Mouse (Mus musculus): Measurements from ENCODE around the gene Lnx2. TPM values are rescaled to one million over a fixed set of nuclear protein-coding genes. Genes with fewer than 3 reads are reported as not detected.

Lnx2 gene
- total and polyA plus RNA-seq, 3 experiments, result 20.3 to 30.1 (median 22.9) TPM

GRCm38 (mm10) chr5:147076799-147077165 is 396 bp upstream of the Lnx2 start, which contains the start of gene Polr1d:
Gene Polr1d, plus strand, starts transcription at chr5:147077050.
- Histone ChIP-seq H3K36me3 (replicated peaks in 1 of 2; ENCODE audit: control insufficient read depth in 1 of 2, insufficient read depth in 1 of 2, low read length in 1 of 2) (peaks cover 12 to 33% of the 10 kb centered on the region in 2 experiments), H3K9me3 (replicated peaks; ENCODE audit: low read length) (no peaks in the 10 kb centered on the region), H3K4me2 (ENCODE audit: insufficient read depth, low read depth, poor library complexity, severe bottlenecking) (peak within 1 kb of the TSS; percentile 91), H3K4me3 (replicated peaks in 1 of 3; ENCODE audit: low read depth in 2 of 3, low read length in 2 of 3, poor library complexity in 1 of 3) (peak within 1 kb of the TSS; percentile 85 to 95 (median 94)), H3K4me1 (ENCODE audit: control insufficient read depth in 1 of 2, insufficient read depth in 2 of 2) (peaks cover 9 to 62% of the 10 kb centered on the region in 2 experiments; a peak in 3 of 4 replicates), H3K9ac (ENCODE audit: insufficient read depth, low read depth) (peak within 1 kb of the TSS; percentile 74), H3K27ac (ENCODE audit: insufficient read depth, low read depth) (peak within 1 kb of the TSS; percentile 80), H3K27me3 (replicated peaks) (no peaks in the 10 kb centered on the region), H3K79me2 (replicated peaks; ENCODE audit: control insufficient read depth, extremely low read depth, insufficient read depth, poor library complexity, severe bottlenecking) (peaks cover 84% of the 10 kb centered on the region)
- in situ Hi-C loops (cut with MboI; ENCODE audit: low pct_ligation_motif_present, low pct_unique_long_range_greater_than_20kb, low sequenced_read_pairs), result no loop called here
- dilution Hi-C loops (cut with MboI; ENCODE audit: extremely low pct_ligation_motif_present, extremely low pct_unique_long_range_greater_than_20kb, low sequenced_read_pairs), result no loop called here
- no peak for DNase-seq (ENCODE audit: extremely low read depth)
- 0 out of 2 replicates have a peak, but pooled peaks have one; percentile 12 for TF ChIP-seq ZMIZ1 (IDR thresholded peaks at IDR 0.05; ENCODE audit: low read depth, low read length)
- TF ChIP-seq SIN3A (IDR thresholded peaks at IDR 0.05; ENCODE audit: low read length), result peak; percentile 31; the same call in 1 of the 2 replicates
- TF ChIP-seq POLR2A (IDR thresholded peaks at IDR 0.05; ENCODE audit: low read depth, low read length), result no peak
- 0 out of 2 replicates have a peak, but pooled peaks have one; percentile 6 for TF ChIP-seq MYC (IDR thresholded peaks at IDR 0.05; ENCODE audit: low read depth, low read length)
- TF ChIP-seq MEF2A (IDR thresholded peaks at IDR 0.05; ENCODE audit: borderline replicate concordance, low read depth, low read length), result no peak
- no peak for TF ChIP-seq CTCF (conservative IDR thresholded peaks at IDR 0.05 in 1 of 2, IDR thresholded peaks at IDR 0.05 in 1 of 2; ENCODE audit: low read depth in 2 of 2, low read length in 2 of 2)
- no peak for TF ChIP-seq MAZ (IDR thresholded peaks at IDR 0.05; ENCODE audit: low read depth, low read length)

- H3K27me3 ChIP-seq (replicated peaks), result no peaks in the 10 kb centered on the region
- TF ChIP-seq MXI1 (IDR thresholded peaks at IDR 0.05; ENCODE audit: low read depth, low read length), result 0 out of 2 replicates have a peak, but pooled peaks have one; percentile 29
- no peak for TF ChIP-seq PAX5 (IDR thresholded peaks at IDR 0.05; ENCODE audit: low read length)
- TF ChIP-seq SIN3A (IDR thresholded peaks at IDR 0.05; ENCODE audit: low read length), result no peak
- no peak; the same call in 1 of the 2 replicates for TF ChIP-seq CHD1 (IDR thresholded peaks at IDR 0.05; ENCODE audit: low read depth, low read length)
- TF ChIP-seq ZNF384 (IDR thresholded peaks at IDR 0.05; ENCODE audit: low read depth, low read length), result peak; percentile 87
- TF ChIP-seq GABPA (IDR thresholded peaks at IDR 0.05; ENCODE audit: insufficient replicate concordance, low read depth, low read length), result no peak
- H3K9me3 ChIP-seq (replicated peaks; ENCODE audit: low read length), result no peaks in the 10 kb centered on the region
- no peak for DNase-seq (ENCODE audit: extremely low read depth)
- dilution Hi-C loops (cut with MboI; ENCODE audit: extremely low pct_ligation_motif_present, extremely low pct_unique_long_range_greater_than_20kb, low sequenced_read_pairs), result no loop called here
- peak overlapping the region; percentile 71 for H3K9ac ChIP-seq (ENCODE audit: insufficient read depth, low read depth)
- peak overlapping the region; percentile 85 to 94 (median 87) for H3K4me3 ChIP-seq (replicated peaks in 1 of 3; ENCODE audit: low read depth in 2 of 3, low read length in 2 of 3, poor library complexity in 1 of 3)
- peak overlapping the region; percentile 91 for H3K4me2 ChIP-seq (ENCODE audit: insufficient read depth, low read depth, poor library complexity, severe bottlenecking)
- in situ Hi-C loops (cut with MboI; ENCODE audit: low pct_ligation_motif_present, low pct_unique_long_range_greater_than_20kb, low sequenced_read_pairs), result no loop called here
- peaks cover 74% of the 10 kb centered on the region for H3K79me2 ChIP-seq (replicated peaks; ENCODE audit: control insufficient read depth, extremely low read depth, insufficient read depth, poor library complexity, severe bottlenecking)
- peaks cover 7 to 20% of the 10 kb centered on the region in 2 experiments for H3K36me3 ChIP-seq (replicated peaks in 1 of 2; ENCODE audit: control insufficient read depth in 1 of 2, insufficient read depth in 1 of 2, low read length in 1 of 2)
- H3K4me1 ChIP-seq (ENCODE audit: control insufficient read depth in 1 of 2, insufficient read depth in 2 of 2), result peaks cover 9 to 59% of the 10 kb centered on the region in 2 experiments; a peak in 3 of 4 replicates
- H3K27ac ChIP-seq (ENCODE audit: insufficient read depth, low read depth), result peak overlapping the region; percentile 70; the same call in 1 of the 2 replicates
Observed at GRCm38 (mm10) chr5:147075103-147076025, 1.0 kb downstream of the Lnx2 start.
